Mouse (Mus musculus) layer of hippocampus, adult 11-12 months (tissue): ENCODE results near the gene Dact2.

ENCODE experiments used
- DNase-seq: peaks from one replicate; pipeline ENCODE4 v3.0.0; 2022; ENCODE audit warnings: low spot score

Gene Dact2

DNA sequence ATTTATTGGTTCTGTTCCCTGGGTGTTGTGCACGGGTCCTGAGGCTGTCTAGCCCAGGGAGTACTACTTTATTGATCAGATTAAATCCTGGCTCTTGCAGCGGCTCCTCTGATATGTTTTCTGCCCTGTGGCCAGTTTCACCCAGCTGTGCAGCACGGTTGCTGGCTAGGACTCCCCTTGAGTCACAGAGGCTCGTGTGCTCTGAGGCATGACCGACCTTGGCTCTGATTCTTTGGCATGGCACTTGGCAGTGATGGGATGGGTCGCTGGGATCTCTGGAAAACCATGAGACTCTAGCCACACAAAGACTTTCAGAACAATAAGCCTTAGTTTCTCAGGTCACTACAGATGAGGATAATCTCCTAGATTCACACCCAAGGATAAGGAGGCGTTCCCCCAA, 8.7 kb upstream of the Dact2 start:
- no peak for DNase-seq

DNA sequence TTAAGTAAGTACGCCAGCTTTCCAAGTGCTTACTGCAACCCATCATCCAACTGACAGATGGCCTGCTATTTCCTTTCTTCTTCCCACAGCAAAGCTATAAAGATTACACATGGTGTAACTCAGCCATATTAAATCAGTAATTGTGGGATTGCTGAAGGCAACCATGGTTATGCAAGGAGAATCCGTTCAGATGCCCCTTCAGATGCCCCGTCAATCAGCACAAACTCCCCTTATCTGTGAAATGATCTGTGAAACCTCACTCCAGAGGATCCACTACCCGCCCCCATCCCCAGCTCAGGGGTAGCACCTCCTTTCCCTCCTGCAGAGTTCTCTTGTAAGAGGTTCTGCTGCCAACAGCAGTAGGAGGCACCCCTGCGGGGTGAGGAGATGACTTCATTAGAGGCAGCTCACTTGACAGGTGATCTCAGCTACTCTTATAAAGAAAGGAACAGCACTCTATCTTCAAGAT, 3.0 kb upstream of the Dact2 start:
- DNase-seq: no peak

DNA sequence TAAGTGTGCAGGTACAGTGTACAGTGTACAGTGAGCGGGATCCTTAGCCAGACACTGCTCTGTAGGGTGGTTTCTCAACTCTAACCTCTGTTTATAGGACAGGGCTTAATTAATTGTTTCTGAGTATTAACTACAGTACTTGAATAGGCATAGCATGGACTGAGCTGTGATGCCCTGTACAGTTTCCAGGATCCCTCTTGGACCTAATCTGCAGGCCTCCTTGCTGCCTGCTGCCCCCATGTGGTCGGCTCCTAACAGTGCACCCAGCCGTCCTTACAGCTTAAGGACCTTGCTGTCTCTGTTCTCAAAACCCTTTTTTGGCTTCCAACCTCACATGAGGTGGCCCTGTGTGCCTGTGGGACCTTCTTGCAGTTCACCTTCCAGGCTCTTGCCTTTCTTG, 2.0 kb upstream of the Dact2 start:
- peak; percentile 79 for DNase-seq

DNA sequence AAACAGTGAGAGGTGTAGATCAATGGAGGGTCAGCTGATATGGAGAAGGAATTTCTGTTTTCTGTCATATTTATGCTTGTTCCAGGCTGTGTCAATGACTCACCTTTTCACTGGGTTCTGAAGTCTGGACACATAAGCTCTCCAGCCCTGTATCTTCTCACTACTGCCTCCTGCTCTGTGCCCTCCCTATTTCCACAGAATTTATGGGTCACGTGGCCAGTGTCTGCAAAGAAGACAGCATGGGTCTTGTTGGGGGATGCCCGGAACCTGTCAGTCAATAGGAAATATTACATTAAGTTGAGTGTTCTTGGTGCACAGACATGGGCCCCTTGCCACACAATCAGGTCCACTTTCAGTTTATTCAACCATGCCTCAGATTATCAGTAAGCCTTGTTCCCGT, 1.1 kb upstream of the Dact2 start:
- no peak for DNase-seq

DNA sequence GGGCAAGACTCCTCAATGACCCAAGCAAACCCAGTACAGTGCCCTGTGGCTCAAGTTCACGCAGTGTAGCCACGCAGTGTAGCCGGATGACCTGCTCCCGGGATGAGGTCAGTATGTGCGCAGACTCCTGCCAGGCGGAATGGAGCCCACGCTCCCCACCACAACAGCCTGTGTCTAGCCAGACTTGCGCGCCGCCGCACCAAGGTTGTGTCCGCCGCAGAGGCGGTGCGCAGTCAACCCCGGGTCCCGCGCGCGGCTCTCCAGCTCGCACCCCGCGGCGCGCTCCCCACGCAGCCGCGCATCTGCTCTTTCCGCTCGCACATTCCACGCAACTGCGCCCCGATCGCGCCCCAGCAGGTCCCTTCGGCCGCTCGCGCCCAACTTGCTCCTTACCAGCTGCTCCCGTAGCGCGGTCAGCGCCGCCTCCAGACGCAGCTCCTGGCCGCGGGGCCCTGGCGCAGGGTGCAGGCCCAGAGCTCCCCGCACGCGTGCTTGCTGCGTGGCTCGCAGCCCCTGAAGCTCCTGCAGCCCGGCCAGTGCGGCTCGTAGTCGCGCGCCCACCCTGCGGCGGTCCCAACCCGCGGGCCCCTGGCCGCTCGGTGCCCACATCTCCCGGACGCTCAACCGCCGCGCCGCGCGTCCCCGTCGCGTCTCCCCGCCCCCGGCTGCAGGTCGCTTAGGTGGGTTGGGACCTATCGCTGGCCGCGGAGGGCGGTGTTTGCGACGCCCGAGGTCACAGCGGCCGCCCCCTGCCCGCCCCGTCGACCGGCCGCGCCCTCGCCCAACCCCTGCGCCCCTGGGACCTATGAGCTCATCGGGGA, 773 bp downstream of the Dact2 start:
- peak; percentile 43 for DNase-seq

DNA sequence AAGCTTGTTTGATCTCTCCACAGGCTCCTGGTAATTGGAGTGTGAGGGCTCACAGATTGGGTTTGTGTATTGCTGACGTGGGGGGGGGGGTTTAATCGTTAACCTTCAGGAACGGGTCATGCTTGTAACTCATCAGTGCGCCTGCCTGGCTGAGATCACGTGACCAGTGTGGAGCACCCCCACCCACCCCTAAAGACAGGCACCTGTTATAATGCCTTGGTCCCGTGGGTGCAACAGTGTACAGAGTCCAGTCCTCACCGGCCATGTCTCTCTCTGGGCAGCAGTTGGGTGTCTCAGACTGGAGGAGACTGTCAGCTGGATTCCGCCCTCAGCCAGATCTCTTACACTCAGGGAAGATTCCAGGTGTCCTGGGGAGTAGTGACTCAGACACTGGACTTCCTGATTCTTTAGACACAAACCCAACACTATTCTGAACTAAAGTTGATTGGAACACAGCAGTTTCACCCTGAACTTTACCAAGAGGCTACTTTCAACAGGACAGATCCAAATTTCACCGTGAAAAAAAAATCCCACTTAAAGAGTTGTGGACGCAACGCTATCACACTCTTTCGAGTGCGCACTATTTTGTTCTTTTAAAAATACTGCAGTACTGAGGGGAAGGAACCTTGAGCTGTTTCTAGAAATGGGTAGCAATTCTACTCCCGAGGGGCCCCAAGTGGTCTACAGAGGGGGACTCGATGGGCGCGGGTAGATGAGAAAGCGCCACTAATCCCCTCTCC, 1.6 kb downstream of the Dact2 start:
- no peak for DNase-seq

DNA sequence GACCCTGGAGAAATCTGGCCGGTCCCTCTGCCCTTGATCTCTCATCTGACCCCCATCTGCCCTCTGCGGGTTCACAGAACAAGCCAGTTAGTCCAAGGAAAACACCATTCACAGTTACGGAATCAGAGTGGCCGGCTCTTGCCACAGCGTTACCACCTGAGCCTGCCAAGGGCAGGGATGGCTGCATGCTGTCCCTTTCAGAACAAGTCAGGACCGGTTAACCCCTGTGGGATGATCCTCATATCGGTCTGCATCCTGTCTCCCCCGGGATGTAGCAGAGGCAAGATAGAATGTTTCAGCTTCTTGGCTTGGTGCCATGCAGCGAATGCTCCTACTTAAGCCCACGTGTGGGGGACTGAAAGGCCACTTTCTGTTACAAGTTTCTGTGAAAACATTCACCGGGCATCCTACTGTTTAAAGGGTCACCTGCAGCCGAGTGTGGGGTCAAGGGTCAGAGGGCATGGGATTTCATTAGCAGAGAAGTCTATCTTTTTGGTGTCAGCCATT, 2.8 kb downstream of the Dact2 start:
- no peak for DNase-seq

DNA sequence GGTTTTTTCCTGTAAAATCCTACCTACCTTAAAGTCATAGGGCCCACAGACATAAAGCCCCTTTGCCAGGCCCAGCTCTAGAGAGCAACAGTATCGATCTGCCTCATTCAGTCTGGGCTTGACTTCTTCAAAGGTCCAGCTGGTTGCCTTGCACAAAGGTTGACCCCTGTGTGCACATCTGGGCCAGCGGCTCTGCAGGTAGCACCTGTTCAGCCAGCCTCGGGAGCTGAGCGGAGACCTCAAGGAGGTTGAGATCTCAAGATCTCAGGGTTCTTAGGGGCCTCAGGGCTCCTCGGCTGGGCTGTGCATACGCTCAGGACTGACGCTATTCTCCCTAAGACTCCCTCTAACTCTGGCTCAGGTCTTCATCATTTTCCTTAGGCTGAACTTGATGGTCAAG, 3.9 kb downstream of the Dact2 start:
- no peak for DNase-seq

DNA sequence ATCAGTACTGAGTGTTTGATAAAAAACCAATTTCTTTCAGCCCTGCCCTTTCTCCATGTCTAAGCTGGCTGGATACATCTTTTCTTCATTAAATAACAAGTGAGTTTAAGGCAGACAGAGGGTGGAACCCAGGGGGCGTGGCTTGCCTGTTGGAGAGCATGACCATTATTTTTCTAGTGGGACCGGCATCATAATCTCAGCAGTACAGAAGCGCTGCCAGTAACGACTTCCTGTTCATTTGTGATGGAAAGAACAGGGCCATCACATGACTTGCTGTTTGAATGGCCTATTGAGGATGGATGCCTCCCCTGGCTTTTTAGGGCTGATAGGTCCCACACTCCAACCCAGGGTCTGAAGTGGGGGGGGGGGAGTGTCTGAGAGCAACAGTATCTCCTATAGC, 4.5 kb downstream of the Dact2 start:
- DNase-seq: no peak

DNA sequence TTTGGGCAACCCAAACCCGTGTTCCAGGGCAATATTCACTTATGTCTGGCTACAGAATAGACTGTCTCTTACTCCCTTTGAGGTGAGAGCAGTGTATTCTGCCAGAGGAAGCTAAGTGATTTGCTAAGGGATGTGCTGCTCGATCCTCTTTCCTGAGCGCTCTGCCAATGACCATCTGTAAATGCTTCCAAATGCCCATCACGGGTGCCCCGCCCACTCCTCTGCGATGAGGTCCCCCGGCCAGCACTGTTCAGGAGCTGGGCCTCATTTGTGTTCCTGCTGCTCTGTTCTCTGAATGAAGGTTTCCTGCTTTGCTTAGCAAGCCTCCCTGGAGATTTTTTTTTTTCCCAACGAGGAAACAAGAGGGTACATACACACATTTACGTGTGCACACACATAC, 11.2 kb downstream of the Dact2 start:
- no peak for DNase-seq

DNA sequence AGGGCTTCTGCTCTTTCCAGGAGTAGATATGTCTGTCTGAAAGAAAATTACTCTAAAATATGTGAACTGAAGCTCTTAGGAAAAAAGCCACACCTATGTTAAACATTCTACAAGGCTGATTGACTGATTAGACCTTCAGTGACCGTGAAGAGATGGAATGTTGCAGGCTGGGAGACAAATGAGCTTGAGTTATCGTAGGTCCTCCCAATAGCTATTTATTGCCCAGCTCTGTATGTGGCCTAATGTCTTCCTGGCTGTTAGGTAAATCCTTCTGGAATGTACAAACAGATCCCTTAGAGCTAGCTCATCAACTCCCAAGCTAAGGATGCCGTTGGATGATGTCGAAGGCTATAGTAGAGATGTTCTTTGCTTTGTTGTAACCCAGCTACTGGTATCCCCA, 11.7 kb downstream of the Dact2 start:
- no peak for DNase-seq

DNA sequence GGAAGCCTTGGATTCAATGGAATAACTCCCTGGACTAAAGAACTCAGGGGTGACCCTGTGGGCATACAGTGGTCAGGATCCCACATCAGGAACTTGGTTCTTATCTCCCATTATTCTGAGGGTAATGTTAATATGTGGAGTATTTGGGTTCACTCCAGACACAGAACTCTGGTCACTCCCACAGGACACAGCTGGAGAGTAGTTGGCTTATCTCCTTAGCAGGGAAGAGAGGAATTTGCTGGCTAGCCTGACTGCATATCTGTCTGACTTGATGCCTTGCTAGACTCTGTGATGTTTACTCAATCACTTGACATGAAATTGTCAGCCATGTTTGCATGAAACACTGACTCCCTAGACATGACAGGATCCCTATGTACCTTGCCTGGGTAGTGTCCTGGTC, 15.6 kb downstream of the Dact2 start:
- no peak for DNase-seq

DNA sequence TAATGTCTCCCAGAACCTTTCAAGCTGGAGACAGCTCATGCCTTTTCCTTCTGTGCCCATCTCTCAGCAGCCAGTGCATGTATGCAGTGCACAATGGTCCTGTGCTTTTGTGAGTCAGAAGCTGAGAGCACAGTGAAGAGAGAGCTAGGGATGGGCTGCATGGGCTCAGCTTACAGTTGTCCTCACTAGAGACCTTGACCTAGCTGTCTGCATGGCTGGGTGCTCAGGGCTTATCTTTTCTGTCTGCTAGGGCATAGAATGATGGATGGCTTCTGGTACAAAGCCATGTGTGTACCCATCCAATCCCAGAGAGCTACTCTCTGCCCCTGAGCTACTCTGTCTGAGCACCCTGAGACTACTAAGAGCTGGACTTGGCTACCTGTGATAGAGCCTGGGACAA, 17.0 kb downstream of the Dact2 start:
- DNase-seq: no peak

DNA sequence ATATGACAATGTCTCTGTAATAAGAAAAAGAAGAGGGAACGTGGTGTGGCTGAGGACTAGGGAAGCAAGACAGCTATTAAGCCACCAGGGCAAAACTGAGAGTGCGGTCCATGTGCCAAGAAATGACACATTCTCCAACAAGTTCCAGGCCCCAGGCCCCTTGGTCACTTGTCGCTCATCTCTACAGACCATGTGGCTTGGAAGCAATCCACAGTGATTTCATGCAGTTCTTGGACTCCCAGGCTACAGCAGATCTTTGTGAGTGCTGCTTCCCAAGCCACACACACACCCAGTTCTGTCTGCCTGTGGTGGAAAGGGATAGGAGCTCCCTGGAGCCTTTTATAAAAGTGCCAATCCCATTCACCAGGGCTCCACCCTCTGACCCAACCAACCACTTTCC, 17.9 kb downstream of the Dact2 start:
- no peak for DNase-seq

DNA sequence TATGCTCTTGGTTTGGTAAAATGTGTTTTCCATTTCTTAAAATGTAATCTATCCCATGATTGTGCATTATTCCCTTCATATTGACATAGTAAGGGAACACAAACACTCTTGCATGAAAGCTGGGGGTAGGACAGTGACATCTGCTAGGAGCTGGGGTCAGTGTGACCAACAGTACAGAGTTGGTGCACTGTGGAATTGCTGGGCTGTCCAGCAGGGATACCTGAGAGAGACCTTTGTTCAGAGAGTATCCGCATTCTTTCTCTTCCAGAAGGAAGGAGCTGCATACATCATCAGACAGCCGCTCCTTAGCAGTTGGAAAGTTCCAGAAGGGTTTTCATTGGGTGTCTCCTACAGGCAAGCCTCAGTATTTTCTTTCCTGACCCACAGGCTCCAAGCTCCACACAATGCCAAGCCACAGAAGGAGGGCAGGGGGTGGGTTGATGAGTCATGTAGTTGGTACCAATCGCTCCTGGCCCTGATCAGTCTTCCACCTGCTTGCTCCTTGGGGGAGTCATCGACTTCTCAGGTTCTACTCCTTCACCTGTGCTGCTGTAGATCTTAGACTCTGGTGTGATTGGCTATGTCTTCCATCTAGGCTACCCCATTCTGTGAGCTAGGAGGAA, 19.8 kb downstream of the Dact2 start:
- DNase-seq: no peak

DNA sequence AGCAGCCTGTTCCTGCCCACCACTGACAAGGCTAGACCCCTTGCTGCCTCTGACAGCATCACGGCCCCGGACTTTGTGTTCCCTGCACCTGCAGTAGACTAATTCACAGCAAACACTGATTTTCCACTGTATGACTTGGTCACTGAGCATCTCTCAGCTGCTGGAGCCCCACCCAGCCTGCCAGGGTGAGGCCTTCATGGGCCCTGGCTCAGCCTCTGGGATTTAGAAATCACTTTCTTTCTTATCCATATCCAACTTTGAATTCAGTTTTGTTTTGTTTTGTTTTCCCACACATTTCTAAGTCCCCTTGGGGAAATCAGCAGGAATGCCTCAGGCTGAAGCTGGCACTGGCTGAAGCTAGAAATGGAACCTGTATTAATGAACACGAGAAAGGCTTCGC, 20.4 kb downstream of the Dact2 start:
- DNase-seq: no peak

DNA sequence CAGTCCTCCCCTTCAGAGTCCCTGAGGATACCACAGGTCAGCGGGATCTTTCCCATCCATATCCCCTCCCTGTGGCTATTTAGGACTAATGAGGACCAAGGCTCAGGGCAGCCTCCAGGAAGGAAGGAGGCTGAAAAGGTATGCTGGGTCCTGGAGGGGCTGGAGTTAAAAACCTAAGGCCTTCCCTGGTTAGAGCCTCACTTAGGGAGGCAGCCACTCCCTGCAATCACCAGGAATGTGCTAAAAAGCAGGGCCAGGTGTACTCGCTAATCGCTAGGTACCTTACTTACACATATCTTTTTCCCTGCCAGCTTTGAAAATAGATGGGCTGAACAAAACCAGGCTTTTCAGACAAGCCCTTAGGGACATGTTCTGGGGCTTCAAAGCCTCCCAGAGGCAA, 21.2 kb downstream of the Dact2 start:
- DNase-seq: no peak

DNA sequence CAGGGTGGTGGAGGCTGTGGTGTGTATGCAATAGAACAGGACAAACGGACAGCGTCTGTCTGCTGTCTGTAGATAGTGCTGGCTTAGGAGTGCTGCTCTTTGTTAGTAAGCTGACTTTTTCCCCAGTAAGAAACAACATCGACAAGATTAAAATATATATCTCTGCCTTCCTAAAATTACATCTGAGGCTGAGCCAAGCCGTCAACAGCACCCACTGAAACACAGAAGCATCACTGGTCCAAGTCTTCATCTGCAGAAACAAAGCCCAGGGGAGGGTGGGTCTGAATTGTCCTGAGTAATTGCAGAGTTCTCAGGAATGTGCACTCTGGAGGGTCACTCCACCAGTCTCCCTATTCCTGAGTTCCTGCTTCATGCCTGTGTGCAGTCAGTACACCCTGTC, 25.2 kb downstream of the Dact2 start:
- no peak for DNase-seq

DNA sequence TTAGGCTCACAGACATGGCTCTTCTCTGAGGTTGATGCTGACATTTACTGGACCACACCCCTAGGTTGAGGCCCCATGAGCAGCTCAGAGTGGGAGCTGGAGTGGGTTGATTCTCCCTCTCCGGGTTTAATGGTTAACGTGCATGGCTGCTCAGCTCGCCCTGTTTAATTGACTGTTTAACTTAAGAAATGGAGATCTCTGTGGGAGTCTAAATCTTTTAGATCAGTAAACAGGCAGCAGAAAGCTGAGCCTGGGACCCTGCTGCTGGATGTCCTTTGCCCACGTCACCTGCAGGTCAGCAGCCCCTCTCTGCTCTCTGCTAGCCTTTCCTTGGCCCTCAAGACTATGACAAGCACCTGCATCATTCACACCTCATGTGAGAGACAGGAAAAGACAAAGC, 25.6 kb downstream of the Dact2 start:
- no peak for DNase-seq

DNA sequence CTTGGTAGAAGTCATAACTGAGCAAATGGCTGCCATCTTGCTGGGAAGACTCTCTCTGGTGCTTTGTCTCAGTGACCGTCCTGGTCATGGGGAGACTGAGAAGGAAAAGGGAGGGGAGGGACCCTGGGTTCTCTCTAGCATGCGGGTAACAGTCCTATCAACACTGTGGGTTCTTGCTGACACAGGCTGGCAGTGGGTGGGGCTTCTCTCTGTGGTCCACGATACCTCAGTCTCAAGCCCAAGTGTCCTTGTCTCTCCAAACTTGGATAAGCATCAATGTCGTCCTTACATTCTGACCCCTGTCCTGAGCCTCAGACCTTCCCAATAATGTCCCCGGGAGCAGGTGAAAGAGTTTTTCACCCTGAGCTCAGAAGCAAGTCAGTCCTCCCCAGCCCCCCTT, 26.1 kb downstream of the Dact2 start:
- no peak for DNase-seq

DNA sequence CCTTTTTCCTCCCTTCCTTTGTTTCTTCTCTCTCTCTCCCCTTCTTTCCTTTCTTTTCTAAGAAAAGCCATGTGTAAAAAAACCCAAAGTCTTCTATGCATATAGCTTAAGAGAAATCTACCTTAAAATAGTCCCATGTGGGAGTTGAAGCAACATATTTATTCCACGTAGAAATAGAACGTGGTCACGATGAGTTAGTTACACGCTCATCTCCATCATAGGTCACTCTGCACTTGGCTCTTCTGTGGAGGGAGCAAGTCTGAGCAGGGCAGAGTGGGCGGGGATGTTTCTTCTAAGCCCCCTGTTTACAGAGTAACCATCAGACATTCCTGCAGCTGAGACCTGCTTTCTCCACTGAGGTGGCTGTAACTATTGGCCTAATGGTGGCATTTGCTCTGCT, 27.1 kb downstream of the Dact2 start:
- DNase-seq: no peak

DNA sequence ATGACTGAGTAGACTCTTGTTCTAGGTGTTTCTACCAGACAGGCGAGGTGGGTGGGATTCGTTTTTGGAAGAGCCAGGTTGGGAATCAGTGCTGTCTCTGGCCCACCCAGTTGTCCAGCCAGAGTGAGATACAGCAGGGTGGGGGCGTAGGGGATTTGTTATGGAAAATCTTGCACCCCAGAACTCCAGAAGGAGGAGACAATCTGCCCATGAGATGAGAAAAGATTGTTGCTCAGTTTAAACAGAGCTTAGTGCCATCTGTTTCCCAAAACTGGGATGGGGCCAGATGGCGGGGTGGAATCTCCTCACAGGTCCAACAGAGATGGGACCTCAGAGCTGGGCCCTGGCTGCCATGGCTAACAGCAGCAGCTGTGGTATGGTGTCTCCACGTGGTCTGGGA, 28.4 kb downstream of the Dact2 start:
- DNase-seq: peak; percentile 73

DNA sequence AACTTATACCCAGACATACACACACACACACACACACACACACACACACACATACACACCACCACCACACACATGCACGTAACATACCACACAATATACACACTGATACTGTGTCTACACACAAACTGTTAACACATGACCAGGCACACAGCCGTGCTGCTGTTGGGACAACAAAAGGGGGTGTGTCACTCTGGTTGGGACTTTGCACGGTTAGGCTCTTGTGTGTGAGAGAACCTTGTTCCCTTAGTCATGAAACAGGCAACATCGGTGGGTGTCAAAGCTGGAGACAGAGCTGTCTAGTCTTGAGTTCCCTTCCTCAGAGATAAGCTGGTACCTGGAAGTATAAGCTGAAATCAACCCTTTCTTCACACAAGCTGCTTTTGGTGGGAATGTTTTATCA, 29.1 kb downstream of the Dact2 start:
- DNase-seq: no peak
